Mouse (Mus musculus): Measurements from ENCODE around the gene Zfp14.

Zfp14 gene

GRCm38 (mm10) chr7:30028572-30028971 is 22.6 kb downstream of the Zfp14 start:
- in situ Hi-C loops (cut with MseI, MboI): no loop called here

GRCm38 (mm10) chr7:30027331-30027730 is 23.8 kb downstream of the Zfp14 start:
- in situ Hi-C loops (cut with MseI, MboI): no loop called here

GRCm38 (mm10) chr7:30025358-30025757 is 25.8 kb downstream of the Zfp14 start:
- in situ Hi-C loops (cut with MseI, MboI): no loop called here

DNA sequence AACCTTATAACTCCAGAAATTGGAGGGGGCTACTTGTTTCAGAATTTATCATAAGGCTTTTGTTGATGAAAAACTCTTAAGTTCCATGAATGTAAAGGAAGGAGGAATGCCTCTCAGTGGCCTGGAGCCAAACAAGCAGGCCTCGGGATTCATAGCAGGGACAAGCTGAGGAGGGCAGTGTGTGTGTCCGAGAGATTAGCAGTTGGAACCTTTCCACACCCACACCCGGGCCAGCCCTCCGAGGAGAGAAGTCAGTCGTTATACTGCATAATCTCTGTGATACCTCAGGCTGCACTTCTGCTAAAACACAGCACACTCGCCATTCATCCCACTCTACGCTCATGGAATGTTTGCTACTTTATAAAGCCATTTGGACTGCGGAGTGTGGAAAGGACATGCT is 27.4 kb downstream of the Zfp14 start:
- in situ Hi-C loops (cut with MseI, MboI): no loop called here

DNA sequence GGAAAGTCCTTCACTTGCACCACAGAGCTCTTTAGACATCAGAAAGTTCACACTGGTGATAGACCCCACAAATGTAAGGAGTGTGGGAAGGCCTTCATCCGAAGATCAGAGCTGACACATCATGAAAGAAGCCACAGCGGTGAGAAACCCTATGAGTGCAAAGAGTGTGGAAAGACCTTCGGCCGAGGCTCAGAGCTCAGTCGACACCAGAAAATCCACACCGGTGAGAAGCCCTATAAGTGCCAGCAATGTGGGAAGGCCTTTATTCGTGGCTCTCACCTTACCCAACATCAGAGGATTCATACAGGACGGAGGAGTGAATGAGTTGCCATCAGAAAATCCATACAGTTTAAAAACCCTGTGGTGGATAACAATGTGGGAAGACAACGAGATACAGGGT is 27.9 kb downstream of the Zfp14 start:
- in situ Hi-C loops (cut with MseI, MboI): no loop called here

DNA sequence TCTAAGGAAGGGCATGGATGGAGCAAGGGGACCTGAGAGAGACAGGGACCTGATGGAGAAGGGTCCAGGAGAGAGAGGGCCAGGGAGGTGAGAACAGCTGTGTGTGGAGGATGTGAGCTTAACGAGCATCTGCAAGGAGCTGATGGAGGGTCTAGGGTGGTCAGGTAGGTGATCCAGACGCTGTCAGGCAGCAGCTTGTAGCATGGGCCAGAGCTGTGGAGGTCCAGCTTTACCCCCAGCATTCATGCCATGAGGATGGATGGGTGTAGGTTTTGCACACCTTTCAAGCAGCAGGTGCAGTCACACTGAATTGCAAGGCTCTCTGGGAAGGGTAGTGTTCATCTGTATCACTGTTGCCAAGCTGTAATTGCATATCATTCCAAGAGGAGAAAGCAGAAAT is 31.6 kb downstream of the Zfp14 start:
- in situ Hi-C loops (cut with MseI, MboI): no loop called here

DNA sequence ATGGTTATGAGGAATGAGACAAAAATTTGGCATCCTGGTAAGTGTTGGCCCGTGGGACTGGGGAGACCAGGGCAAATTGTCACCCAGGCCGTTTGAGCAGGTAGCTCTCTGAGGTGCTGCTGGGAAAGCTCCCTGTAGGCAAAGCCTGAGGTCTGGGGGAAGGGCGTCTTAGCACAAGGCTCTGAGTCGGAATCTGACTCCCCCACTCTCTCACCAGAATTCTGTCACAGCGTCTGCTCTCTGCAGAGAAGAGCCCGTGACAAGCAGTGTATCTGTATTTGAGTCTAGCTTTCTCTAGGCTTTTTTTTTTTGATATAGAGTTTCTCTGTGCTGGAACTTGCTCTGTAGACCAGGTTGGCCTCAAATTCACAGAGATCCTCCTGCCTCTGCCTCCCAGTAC is 34.0 kb downstream of the Zfp14 start:
- in situ Hi-C loops (cut with MseI, MboI): no loop called here

- in situ Hi-C loops (cut with MseI, MboI): no loop called here
These were observed 38.2 kb downstream of the Zfp14 start for GRCm38 (mm10) chr7:30012956-30013363.

GRCm38 (mm10) chr7:30010551-30011195 is 40.5 kb downstream of the Zfp14 start:
- in situ Hi-C loops (cut with MseI, MboI): no loop called here

GRCm38 (mm10) chr7:30009321-30010085 is 41.7 kb downstream of the Zfp14 start:
- in situ Hi-C loops (cut with MseI, MboI): no loop called here

- in situ Hi-C loops (cut with MseI, MboI): no loop called here
These were observed 43.0 kb downstream of the Zfp14 start for GRCm38 (mm10) chr7:30008020-30008690.

GRCm38 (mm10) chr7:30007601-30008000 is 43.6 kb downstream of the Zfp14 start:
- in situ Hi-C loops (cut with MseI, MboI): no loop called here

- in situ Hi-C loops (cut with MseI, MboI): no loop called here
These were observed 50.6 kb downstream of the Zfp14 start for GRCm38 (mm10) chr7:30000601-30001000.

- in situ Hi-C loops (cut with MseI, MboI): no loop called here
These were observed 56.0 kb downstream of the Zfp14 start for GRCm38 (mm10) chr7:29995134-29995533.

GRCm38 (mm10) chr7:29993340-29993739 is 57.8 kb downstream of the Zfp14 start:
- in situ Hi-C loops (cut with MseI, MboI): no loop called here

DNA sequence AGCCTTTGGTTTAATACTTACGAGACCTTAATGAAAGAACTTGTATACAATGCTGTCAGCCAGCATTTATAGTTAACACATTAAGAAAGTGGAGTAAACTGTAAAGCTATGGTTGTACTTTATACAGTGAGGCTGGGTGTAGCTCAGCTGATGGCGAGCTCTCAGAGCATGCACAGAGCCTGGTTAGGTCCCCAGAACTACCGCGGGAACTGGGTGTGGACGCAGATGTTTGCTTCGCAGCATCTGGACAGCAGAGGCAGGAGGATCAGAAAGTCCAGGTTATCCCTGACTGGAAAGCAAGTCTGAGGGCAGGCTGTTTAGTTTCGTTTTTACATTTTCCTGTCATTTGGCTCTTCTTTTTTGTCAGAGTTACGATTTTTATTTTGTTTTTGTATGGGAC is 58.5 kb downstream of the Zfp14 start:
- in situ Hi-C loops (cut with MseI, MboI): no loop called here

GRCm38 (mm10) chr7:29989031-29989430 is 62.1 kb downstream of the Zfp14 start:
- in situ Hi-C loops (cut with MseI, MboI): no loop called here

DNA sequence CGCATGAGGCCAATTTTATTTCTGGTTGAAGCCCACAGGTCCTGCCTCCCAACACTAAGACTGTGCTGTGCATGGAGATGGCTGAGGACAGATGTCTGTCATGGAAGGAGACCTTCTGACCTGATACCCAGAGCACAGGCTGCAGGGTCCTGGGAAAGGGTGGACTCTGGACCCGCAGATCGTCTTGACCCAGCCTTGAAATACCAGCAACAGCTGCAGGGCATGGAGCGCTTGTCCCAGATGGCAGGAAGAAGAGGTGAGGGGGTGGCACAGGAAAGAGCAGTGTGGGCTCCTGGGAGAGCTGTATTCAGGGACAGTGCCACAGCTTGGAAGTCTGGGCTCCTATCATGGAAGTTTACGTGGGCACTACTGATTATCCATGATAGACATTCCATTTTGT is 63.6 kb downstream of the Zfp14 start:
- in situ Hi-C loops (cut with MseI, MboI): no loop called here
